Mouse (Mus musculus) heart, postnatal 10 days (tissue): ENCODE data around the gene Ccdc141. TPM values are rescaled to one million over a fixed set of nuclear protein-coding genes. Genes with fewer than 3 reads are reported as not detected.

ENCODE experiments used
- DNase-seq, 2 experiments: peaks; one replicate each; pipeline ENCODE4 v3.0.0; 2021
- intact Hi-C: fragments of 180-260 bp; cut with DNase I; formaldehyde crosslinking; loops from one replicate; pipeline ENCODE4 v1.15.1; 2025
- total RNA-seq, 2 experiments: library from RNA; stranded (reverse); gene quantifications; 2 replicates each; pipeline ENCODE4 v1.2.3; 2021

The Ccdc141 gene
- total RNA-seq, 2 experiments from 2014 or later = 185 to 219 TPM

DNA sequence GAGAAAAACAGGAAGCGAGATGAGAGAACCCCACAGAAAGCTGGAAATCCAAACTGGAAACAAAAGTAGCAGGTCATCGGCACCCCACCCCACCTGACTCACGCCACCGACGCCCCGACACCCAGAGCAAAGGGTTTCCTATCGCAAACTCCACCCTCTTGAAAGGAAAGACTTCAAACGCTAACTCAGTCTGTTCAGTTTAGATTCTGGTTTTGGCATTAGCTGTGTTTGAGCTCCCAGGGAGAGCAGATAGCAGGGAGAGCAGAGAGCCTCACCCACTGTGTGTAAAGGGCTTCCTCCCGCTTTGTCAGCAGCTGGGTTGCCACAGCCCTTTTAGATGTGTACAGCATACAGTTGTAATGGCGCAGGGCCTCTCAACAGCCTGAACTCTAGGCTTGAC is 6.0 kb upstream of the Ccdc141 start:
- DNase-seq = peak; percentile 38
- intact Hi-C loops = no loop called here

DNA sequence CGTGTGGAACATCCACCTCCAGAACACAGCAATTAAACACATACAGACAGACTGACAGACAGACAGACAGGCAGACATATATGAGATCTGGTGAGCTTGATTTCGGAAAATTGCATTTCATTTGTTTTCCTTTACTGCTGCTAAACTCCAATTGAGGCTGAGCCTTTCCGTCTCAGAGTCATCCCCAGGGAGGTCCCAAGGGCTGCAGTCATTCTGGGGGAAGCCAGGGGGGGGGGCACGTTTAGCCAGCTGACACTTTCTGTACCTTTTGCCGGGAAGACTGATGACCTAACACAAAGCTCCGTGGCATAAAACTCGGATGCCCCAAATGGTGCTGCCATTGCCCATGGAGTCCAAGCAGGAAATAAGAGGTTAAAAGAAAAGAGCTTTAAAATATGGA is 5.0 kb upstream of the Ccdc141 start:
- no peak for DNase-seq
- intact Hi-C loops = no loop called here

DNA sequence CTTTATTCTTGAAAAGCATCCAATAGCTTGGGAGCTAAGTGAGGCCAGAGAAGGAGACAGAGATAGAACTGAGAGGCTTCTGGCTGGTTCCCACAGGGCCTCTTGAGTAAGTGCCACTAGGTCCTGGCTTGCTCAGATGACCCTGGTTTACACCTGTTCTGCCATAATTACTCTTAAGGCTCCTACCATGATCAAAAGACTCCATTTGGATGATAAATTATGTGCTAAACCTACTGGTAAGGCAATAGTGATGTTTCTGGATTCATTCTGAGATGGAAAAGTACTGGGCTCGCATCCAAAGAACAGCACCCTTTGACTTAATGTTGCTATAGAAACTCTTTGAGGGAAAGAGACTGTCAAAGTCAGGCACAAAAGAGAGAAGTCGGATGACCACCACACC is 3.9 kb upstream of the Ccdc141 start:
- intact Hi-C loops = no loop called here
- peak; percentile 48 to 61 for DNase-seq

DNA sequence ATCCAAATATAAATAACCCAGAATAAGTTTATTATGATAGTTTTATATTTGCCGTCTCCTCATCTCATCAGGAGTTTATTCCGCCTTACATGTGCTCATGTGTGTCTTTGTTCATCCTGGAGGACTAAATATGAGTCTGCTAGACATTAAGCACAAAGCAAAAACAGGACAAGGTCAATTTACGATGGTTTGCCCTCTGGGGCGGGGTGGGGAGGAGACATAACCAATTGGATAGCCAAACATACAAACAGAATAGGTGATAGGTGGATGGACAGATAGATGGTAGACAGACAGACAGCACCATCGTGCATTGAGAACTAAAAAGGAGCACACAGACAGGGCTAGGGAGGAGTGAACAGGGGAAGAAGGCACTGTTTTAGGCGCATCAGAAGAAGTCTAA is 3.4 kb upstream of the Ccdc141 start:
- no peak for DNase-seq
- intact Hi-C loops = no loop called here

DNA sequence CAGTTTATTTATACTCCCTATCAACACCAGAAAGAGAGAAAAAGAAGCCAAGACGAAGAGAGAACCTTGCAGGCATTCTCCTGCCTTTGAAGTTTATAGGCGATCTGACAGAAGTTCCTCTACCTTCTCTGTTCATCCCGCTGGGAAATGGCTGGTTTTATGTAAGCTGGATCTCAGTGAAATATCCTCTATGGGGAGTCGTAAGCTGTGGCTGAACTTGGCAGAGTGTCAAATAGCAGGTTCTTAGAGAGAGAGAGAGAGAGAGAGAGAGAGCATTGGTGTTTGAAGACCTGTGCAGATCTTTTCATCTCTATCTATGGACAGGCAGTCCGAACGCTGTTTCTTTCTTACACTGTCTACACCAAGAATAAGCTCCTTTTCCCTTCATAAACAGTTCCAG is 2.9 kb upstream of the Ccdc141 start:
- DNase-seq = no peak
- intact Hi-C loops = no loop called here

DNA sequence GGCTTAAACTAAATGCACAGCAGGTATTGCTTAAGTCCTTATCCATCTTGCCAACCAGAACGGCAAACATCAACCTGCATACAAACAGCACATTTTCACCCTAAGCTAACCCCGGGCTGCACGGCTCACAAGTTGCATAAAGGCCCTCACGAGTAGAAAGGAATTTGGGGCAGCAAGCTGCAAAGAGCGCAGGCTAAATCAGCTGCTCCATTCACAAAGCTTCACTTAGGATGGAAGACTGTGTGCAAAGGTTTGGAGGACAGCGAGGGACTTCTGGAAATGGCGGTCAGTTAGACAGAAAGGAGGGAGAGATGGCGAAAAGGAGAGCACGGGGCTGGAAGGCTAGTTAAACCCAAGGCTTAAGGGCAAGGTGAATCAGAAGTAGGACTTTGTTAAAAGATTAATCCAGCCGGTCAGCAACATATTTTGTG is 1.8 kb upstream of the Ccdc141 start:
- peak; percentile 33 to 45 for DNase-seq
- intact Hi-C loops = no loop called here

DNA sequence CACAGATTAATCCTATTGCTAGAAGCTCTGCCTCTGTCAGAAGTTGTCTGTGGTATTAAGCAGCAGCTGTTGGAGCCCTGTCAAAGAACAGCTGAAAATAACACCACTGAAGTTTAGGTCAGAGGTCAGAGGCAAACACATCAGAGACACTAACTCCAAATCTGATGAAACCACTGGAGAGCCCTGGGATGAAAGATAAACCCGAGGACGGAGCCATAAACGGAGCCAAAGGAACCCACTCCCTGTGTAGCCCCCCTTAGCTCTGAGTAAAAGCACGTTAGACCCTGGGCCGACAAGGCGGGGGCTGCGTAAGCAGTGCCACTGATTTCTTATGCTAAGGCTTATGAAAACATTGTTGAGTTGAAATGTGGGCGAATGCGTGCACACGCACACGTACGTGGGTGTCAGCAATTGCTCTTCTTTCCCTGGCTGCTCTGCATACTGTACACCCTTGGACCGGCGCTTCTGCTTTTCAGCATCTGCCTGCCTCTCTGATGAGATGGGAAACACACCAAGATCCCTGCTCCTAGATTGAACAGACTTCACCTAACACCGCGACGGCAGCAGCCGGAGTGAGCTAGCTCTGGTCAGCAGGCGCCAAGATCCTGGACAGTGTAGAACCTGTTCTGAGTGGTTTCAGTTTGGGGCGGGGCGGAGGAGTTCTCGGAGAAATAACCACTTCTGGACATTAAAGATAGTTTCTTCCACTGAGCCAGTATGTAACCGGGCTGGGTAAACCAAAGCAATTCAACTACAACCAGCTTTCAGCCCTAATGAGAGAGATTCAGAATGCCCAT is 1.2 kb upstream of the Ccdc141 start:
- peak; percentile 67 to 70 for DNase-seq
- intact Hi-C loops = no loop called here

DNA sequence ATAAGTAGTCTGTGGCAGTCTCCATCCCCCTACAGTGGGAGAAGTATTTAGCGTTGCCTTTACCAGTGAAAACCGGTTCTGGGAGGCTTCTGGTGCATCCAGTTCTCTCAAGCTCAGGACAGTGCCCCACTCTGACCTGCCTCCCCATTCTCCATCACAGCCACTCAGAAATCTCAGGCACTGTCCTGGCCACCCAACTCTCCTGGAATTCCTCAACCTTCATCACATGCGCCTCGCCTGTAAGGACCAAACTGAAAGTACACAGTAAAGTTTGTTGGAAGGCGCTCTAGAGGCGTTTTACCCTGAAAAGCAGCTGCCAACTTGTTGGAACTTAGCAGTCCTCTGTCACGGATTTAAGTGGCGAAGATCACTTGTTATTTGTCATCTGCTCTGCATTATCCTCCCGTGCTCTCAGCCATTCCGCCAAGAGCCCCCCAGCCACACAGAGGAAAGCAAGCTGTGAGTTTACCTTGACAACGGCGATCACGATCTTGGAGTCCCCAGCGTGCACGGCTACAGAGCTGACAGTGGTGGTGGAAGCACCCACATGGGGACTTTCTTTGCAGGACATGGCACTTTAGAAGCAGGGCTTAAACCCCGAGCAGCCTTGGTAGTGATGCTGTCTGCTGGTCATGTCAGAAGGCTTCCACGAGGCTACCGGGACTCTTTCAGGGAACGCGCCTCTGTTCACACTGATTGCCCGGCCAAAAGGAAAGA is 362 bp downstream of the Ccdc141 start:
- intact Hi-C loops = no loop called here
- DNase-seq = peak; percentile 81 to 82

DNA sequence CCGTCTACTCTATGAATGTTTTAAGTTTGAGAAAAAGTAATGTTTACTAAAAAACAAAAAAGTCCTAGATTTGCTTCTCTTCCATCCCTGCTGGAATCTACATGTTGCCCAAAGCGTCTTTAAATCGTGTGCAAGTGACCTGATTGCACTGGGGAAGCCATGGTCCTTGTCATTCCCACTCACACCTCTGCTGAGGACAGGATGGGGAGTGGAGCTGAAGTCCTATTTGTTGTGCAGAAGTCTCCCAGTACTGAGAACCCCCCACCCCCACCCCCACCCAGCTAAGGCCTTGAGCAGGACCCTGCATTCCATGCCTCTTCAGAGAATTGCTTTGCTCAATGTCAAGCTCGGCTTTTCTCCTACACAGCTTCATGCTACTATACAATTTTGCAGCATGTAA is 1.2 kb downstream of the Ccdc141 start:
- intact Hi-C loops = no loop called here

DNA sequence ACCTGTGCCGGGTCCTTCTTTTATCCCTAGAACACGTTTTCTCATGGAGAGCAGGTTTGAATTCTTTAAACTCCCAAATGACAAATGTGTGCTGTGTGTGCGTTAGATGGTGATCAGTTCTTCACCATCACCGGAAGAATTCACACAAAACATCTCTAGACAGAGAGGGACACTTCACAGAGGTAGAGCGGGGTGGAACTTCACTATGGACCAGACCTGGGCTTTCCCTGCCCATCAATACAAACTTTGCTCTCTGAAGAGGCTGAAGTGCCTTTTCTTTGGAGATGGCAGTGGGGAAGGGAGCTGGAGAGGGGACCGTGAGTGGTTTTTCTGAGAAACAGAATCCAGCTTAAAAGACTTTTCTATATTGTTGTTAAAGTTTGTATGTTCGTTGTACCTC is 1.7 kb downstream of the Ccdc141 start:
- DNase-seq = no peak
- intact Hi-C loops = no loop called here

More for the DNA sequence above, 1.2 kb downstream of the Ccdc141 start:
- DNase-seq = no peak

DNA sequence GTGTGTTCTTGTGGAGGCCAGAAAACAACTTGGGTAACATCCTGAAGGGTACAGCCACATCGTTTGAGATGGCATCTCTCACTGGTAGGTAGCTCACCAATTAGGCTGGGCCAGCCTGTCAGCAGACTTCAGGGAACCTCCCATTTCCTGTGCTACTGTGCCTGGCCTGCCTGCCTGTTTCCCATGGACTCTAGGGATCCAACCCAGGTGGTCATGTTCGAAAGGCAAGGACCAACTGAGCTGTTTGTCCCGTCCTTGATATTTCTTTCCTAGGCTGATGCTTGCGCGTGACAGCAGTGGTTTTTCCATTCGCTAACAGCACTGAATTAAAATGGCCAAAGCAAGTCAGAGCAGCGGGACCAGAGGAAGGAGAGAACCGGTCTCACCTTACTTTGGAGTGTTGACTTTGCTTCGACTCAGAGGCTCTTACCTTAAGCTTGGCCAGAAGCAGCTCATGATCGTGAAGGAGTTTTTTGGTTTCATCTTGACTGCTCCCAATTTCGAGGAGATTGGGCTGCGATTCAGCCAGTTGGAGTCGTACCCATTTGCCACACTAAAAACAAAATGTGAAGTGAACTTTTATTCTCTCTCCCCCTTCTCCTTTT is 2.3 kb downstream of the Ccdc141 start:
- no peak for DNase-seq
- intact Hi-C loops = no loop called here

DNA sequence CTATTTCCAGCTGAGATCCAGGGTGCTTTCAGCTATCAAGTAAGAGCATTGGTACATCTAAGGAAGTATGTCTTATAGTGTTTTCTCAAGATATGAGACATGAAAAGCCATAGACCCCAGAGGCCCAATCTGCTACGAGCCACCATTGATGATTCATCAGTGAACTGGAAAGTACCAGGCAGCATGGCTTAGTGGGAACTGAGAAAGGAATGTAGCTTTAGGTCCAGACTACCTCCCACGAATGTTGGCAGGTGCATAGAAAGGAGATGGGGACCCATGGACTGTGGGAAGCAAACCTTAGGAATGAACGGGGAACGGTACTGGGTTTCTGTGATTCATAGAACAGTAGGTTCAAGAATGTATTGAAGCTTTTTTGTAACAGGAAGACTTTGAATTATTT is 4.1 kb downstream of the Ccdc141 start:
- intact Hi-C loops = loop anchor here (2.0 kb wide), 1 partner anchor 14 kb away; no protein-coding TSS in a partner anchor
- DNase-seq = no peak

DNA sequence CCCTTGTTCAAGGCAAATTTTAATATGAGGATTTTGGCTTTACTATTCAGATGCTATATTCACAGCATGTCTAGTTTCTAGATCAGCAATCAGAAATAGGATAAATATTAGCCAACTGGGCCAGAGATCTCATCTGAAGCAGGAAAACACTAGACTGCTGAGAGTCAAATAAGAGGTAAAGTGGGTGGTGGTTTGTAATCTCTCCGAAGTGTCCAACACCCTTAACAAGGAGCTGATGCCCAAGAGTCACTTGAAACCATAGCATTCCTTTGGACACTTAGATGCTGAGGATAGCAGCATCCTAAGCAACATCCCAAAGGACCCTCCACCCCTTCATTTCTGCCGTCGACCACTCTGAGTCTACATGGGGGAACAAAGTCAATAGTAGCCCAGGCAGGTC is 5.8 kb downstream of the Ccdc141 start:
- no peak for DNase-seq
- intact Hi-C loops = loop anchor here (2.0 kb wide), 1 partner anchor 32 kb away; no protein-coding TSS in a partner anchor

DNA sequence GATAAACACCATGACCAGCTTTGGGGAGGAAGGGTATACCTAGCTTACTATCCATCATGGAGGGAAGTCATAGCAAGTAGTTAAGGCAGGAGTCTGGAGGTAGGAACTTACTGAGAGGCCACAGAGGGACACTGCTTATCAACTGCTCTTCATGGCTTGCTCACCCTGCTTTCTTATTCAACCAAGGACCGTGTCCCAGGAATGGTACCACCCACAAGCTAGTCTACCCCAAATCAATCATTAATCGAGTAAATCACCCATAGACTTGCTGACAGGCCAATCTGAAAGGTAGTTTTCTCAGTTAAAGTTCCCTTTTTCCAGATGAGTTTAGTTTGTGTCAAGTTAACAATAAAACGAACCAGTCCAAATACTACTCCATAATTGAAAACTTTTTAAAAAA is 7.1 kb downstream of the Ccdc141 start:
- intact Hi-C loops = no loop called here
- no peak for DNase-seq

DNA sequence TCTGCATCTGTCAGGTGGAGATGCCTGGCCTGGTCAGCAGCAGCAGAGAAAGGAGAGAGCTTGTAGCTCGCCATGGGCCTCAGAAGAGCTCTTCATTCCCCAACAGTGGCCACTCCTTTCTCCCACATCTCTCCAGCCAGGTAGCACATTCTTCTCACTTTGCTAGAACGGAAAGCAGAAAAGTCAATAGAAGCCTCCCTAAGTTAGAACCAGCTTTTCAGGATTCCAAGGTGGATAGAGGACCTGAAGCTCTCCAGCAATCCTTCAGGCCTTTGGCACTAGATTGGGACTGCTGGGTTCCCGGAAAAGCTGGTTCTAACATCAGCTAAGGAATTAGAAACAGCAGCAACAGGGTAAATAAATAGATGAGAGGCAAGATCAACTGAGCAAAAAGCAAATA is 8.3 kb downstream of the Ccdc141 start:
- intact Hi-C loops = no loop called here
- DNase-seq = no peak

DNA sequence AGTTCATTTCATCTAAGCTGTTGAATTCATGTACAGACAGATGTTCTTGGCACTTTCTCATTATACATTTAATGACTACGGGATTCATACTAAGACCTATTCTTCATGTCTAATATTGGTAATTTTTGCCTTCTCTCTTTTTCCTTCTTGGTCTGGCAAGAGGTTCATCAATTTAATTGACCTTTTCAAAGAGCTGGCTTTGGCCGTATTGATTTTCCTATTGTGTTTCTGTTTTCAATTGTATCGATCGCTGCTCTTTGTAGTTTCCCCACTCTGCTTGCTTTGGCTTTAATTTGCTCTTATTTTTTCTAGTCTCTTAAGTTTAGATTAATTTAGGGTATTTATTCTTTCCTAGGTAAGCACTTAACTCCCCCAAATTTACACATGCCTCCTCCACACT is 12.9 kb downstream of the Ccdc141 start:
- DNase-seq = no peak
- intact Hi-C loops = no loop called here

DNA sequence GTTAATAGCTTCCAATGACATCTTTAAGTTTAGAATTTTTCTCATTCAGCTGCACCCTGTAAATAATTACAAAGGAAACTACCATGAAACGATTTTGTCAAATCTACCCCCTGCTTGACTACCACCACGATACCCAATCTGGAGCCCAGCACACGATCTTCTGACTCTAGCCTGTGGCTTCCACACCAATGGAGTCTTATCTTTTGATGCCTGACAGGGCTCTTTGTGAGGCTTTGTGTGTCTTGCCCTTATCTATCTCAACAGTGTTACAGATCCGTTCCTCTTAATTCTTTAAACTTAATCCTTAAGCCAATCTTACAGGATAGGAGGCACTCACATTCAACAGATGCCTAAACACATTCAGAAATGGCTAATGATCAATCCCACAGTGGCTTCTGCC is 16.4 kb downstream of the Ccdc141 start:
- intact Hi-C loops = no loop called here
- no peak for DNase-seq

DNA sequence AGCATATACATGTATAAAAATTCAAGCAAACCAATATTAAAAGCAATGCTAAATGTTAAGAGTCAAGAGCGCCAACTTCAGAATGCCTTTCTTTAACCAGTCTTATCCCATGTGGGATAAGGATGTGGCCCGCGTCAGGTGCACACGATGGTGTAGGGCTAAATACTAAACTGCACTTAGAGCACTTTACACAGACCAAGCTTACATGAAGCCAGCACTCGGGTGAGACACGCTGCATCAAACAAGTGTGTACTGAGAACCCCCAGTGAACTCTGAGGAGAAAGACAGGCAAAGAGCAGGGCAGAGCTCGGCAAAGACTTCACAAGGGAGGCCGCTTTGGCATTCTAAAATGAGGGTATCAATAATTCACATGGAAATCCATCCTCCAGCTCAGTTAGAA is 19.2 kb downstream of the Ccdc141 start:
- DNase-seq = no peak
- intact Hi-C loops = no loop called here

DNA sequence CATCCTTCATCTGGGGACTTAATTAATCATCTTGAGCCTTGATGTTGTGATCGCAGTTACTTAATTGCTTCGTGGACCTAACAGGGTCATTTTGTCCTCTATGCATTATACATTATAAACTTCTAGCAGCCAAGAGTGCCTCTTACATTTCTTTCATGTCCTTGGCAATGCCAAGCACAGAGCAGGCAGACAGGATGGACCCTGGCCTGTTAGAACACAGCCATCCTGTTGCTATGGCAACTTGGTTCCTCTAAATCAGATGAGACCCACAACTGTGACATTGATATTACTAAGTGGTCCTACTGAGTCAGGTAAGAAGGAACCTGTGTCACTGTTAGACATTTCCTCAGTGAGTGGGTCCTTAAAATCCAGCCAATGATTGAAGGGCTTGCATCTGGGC is 20.9 kb downstream of the Ccdc141 start:
- intact Hi-C loops = no loop called here

DNA sequence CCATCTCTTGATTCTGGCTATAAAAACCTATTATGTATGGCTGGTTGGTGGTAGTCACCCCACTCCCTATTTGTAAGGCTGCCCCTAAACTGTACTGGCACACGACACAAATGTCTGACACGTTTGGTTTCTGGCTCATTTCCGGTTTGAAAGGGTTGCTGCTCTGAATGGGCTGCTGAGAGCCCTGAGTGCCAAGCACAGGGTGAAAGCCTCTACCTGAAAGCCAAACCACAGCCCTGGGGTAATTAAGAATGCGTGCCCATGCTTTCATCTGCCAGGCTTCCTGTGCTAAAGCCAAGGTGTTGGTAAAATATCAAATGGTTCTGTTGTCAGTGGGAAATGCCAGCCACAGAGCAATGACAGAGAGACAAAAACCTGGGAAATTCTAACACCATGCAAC is 22.2 kb downstream of the Ccdc141 start:
- DNase-seq = no peak
- intact Hi-C loops = no loop called here

More for the DNA sequence above, 20.9 kb downstream of the Ccdc141 start:
- DNase-seq = no peak

DNA sequence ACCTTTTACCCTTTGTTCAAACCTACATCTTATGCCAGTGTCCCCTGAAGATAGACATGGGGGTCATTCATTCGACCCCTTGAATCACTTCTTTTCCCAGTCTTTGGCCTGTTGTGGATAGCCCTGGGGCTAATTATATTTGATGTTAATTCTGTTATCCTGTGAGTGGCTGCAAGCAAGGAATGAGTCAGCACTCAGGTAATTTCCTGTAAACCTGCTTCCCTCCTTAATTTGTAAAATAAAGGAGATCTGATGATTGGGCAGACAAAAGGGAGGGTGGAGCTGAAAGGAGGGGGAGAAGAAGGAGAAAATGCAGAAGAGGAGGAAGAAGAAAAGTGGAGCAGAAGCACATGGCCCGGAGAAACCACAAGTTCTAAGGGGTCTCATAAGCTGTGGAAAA is 23.5 kb downstream of the Ccdc141 start:
- intact Hi-C loops = no loop called here
- DNase-seq = no peak

DNA sequence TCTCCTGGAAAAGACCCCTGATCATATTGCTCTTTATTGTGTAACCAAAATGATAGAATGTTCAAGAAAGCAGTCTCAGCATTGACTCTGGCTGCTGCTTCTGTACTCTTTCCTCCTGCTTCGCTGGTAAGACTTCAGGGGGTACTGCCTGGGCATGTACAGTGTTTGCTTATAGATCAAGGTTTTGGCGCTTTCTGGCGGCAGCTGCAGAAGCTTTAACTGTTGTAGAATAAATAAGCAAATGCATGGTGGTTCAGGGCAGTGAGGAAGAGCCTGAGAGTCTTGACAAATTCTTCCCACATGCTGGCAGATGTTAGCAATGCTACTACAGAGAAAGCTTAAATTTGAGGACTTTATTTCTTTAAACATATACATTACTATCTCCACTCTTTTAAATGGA is 24.1 kb downstream of the Ccdc141 start:
- intact Hi-C loops = no loop called here
- no peak for DNase-seq
